Mouse (Mus musculus): ENCODE measurements around the gene Ltbp1. TPM values are rescaled to one million over a fixed set of nuclear protein-coding genes. Genes with fewer than 3 reads are reported as not detected.

Ltbp1 gene
- polyA plus RNA-seq, 1 experiment = 12.2 TPM

- H3K27ac ChIP-seq (ENCODE audit: insufficient read depth, low read depth, low read length) = no peak overlapping the region
- 76% methylated on average over 3 of the region's 3 CpGs for WGBS
- no peaks in the 10 kb centered on the region for H3K36me3 ChIP-seq (ENCODE audit: control insufficient read depth, insufficient read depth, low read length)
- H3K27me3 ChIP-seq (ENCODE audit: control insufficient read depth, insufficient read depth, low read length) = no peaks in the 10 kb centered on the region
- H3K4me1 ChIP-seq (ENCODE audit: control insufficient read depth, insufficient read depth, insufficient read length, low read length) = no peaks in the 10 kb centered on the region
- TF ChIP-seq CTCF (IDR thresholded peaks at IDR 0.05; ENCODE audit: extremely low read depth, insufficient read length, insufficient replicate concordance, low read depth, low read length) (no peak), POLR2A (IDR thresholded peaks at IDR 0.05; ENCODE audit: low read depth, low read length) (no peak)
- H3K4me3 ChIP-seq (ENCODE audit: low read depth, low read length) = no peak overlapping the region
These were observed 163.3 kb downstream of the Ltbp1 start for GRCm38 (mm10) chr17:75168572-75169200.

GRCm38 (mm10) chr17:75171659-75172058 is 166.3 kb downstream of the Ltbp1 start:
- no peaks in the 10 kb centered on the region for H3K36me3 ChIP-seq (ENCODE audit: control insufficient read depth, insufficient read depth, low read length)
- WGBS = 80% methylated on average over 7 of the region's 7 CpGs
- no peak overlapping the region for H3K4me3 ChIP-seq (ENCODE audit: low read depth, low read length)
- no peak overlapping the region for H3K27ac ChIP-seq (ENCODE audit: insufficient read depth, low read depth, low read length)
- no peaks in the 10 kb centered on the region for H3K27me3 ChIP-seq (ENCODE audit: control insufficient read depth, insufficient read depth, low read length)
- TF ChIP-seq CTCF (IDR thresholded peaks at IDR 0.05; ENCODE audit: extremely low read depth, insufficient read length, insufficient replicate concordance, low read depth, low read length) (no peak), POLR2A (IDR thresholded peaks at IDR 0.05; ENCODE audit: low read depth, low read length) (no peak)
- no peaks in the 10 kb centered on the region for H3K4me1 ChIP-seq (ENCODE audit: control insufficient read depth, insufficient read depth, insufficient read length, low read length)

GRCm38 (mm10) chr17:75172685-75173205 is 167.4 kb downstream of the Ltbp1 start:
- no peaks in the 10 kb centered on the region for H3K4me1 ChIP-seq (ENCODE audit: control insufficient read depth, insufficient read depth, insufficient read length, low read length)
- no peaks in the 10 kb centered on the region for H3K27me3 ChIP-seq (ENCODE audit: control insufficient read depth, insufficient read depth, low read length)
- TF ChIP-seq CTCF (IDR thresholded peaks at IDR 0.05; ENCODE audit: extremely low read depth, insufficient read length, insufficient replicate concordance, low read depth, low read length) = no peak
- no peak for TF ChIP-seq POLR2A (IDR thresholded peaks at IDR 0.05; ENCODE audit: low read depth, low read length)
- H3K36me3 ChIP-seq (ENCODE audit: control insufficient read depth, insufficient read depth, low read length) = no peaks in the 10 kb centered on the region
- H3K4me3 ChIP-seq (ENCODE audit: low read depth, low read length) = no peak overlapping the region
- WGBS = 81% methylated on average over 7 of the region's 7 CpGs
- H3K27ac ChIP-seq (ENCODE audit: insufficient read depth, low read depth, low read length) = no peak overlapping the region

- no peak for TF ChIP-seq CTCF (IDR thresholded peaks at IDR 0.05; ENCODE audit: extremely low read depth, insufficient read length, insufficient replicate concordance, low read depth, low read length)
- TF ChIP-seq POLR2A (IDR thresholded peaks at IDR 0.05; ENCODE audit: low read depth, low read length) = no peak
- WGBS = 81% methylated on average over 3 of the region's 3 CpGs
- H3K4me3 ChIP-seq (ENCODE audit: low read depth, low read length) = no peak overlapping the region
These were observed 169.1 kb downstream of the Ltbp1 start for GRCm38 (mm10) chr17:75174501-75174900.

GRCm38 (mm10) chr17:75177920-75178867 is 172.8 kb downstream of the Ltbp1 start:
- Histone ChIP-seq H3K27ac (ENCODE audit: insufficient read depth, low read depth, low read length) (peak overlapping the region; percentile 20; the same call in 1 of the 2 replicates), H3K36me3 (ENCODE audit: control insufficient read depth, insufficient read depth, low read length) (no peaks in the 10 kb centered on the region), H3K27me3 (ENCODE audit: control insufficient read depth, insufficient read depth, low read length) (no peaks in the 10 kb centered on the region), H3K4me3 (ENCODE audit: low read depth, low read length) (peak overlapping the region; percentile 35), H3K4me1 (ENCODE audit: control insufficient read depth, insufficient read depth, insufficient read length, low read length) (no peaks in the 10 kb centered on the region)
- 42% methylated on average over 24 of the region's 24 CpGs for WGBS
- TF ChIP-seq POLR2A (IDR thresholded peaks at IDR 0.05; ENCODE audit: low read depth, low read length) (no peak), CTCF (IDR thresholded peaks at IDR 0.05; ENCODE audit: extremely low read depth, insufficient read length, insufficient replicate concordance, low read depth, low read length) (no peak)

More at GRCm38 (mm10) chr17:75174501-75174900, 169.1 kb downstream of the Ltbp1 start:
- Histone ChIP-seq H3K27ac (ENCODE audit: insufficient read depth, low read depth, low read length) (no peak overlapping the region), H3K4me1 (ENCODE audit: control insufficient read depth, insufficient read depth, insufficient read length, low read length) (no peaks in the 10 kb centered on the region), H3K36me3 (ENCODE audit: control insufficient read depth, insufficient read depth, low read length) (no peaks in the 10 kb centered on the region), H3K27me3 (ENCODE audit: control insufficient read depth, insufficient read depth, low read length) (no peaks in the 10 kb centered on the region)

- Histone ChIP-seq H3K27me3 (ENCODE audit: control insufficient read depth, insufficient read depth, low read length) (no peaks in the 10 kb centered on the region), H3K36me3 (ENCODE audit: control insufficient read depth, insufficient read depth, low read length) (no peaks in the 10 kb centered on the region), H3K27ac (ENCODE audit: insufficient read depth, low read depth, low read length) (peak overlapping the region; percentile 71), H3K4me3 (ENCODE audit: low read depth, low read length) (peak overlapping the region; percentile 56), H3K4me1 (ENCODE audit: control insufficient read depth, insufficient read depth, insufficient read length, low read length) (no peaks in the 10 kb centered on the region)
- TF ChIP-seq POLR2A (IDR thresholded peaks at IDR 0.05; ENCODE audit: low read depth, low read length) (no peak), CTCF (IDR thresholded peaks at IDR 0.05; ENCODE audit: extremely low read depth, insufficient read length, insufficient replicate concordance, low read depth, low read length) (no peak)
- 58% methylated on average over 8 of the region's 8 CpGs for WGBS
These were observed 173.6 kb downstream of the Ltbp1 start for GRCm38 (mm10) chr17:75179001-75179400.

- WGBS = 75% methylated on average over 4 of the region's 4 CpGs
These were observed 174.9 kb downstream of the Ltbp1 start for GRCm38 (mm10) chr17:75180301-75180700.

More at GRCm38 (mm10) chr17:75180301-75180700, 174.9 kb downstream of the Ltbp1 start:
- no peak for TF ChIP-seq CTCF (IDR thresholded peaks at IDR 0.05; ENCODE audit: extremely low read depth, insufficient read length, insufficient replicate concordance, low read depth, low read length)
- H3K4me3 ChIP-seq (ENCODE audit: low read depth, low read length) = no peak overlapping the region
- no peaks in the 10 kb centered on the region for H3K4me1 ChIP-seq (ENCODE audit: control insufficient read depth, insufficient read depth, insufficient read length, low read length)
- no peaks in the 10 kb centered on the region for H3K36me3 ChIP-seq (ENCODE audit: control insufficient read depth, insufficient read depth, low read length)
- no peaks in the 10 kb centered on the region for H3K27me3 ChIP-seq (ENCODE audit: control insufficient read depth, insufficient read depth, low read length)
- H3K27ac ChIP-seq (ENCODE audit: insufficient read depth, low read depth, low read length) = 0 out of 2 replicates have a peak overlapping the region, but pooled peaks have one; percentile 40
